Mouse (Mus musculus) midbrain, embryonic 11.5 days (tissue): ENCODE measurements around the gene Nfkb1. TPM values are rescaled to one million over a fixed set of nuclear protein-coding genes. Genes with fewer than 3 reads are reported as not detected.

ENCODE experiments used
- ATAC-seq: fragments of 200-750 bp; cut with Nextera tagmentation; 2 replicates; pipeline ENCODE4 v1.8.0; 2017; ENCODE audit warnings: moderate TSS enrichment, moderate library complexity; ENCODE audit not compliant: low FRiP score
- DNase-seq: peaks from one replicate; pipeline ENCODE4 v3.0.0; 2015; ENCODE audit warnings: low spot score; ENCODE audit errors: missing footprints
- H3K27ac ChIP-seq: fragments of 300-500 bp; sonication (generic); 2 replicates; pipeline ENCODE4 v1.5.1; 2014; ENCODE audit warnings: low read depth, low read length
- H3K27me3 ChIP-seq: fragments of 300-500 bp; sonication (generic); 2 replicates; pipeline ENCODE4 v1.6.1; 2014; ENCODE audit warnings: mild to moderate bottlenecking, low read length, moderate library complexity, mixed read lengths; ENCODE audit not compliant: control insufficient read depth, insufficient read depth
- H3K36me3 ChIP-seq: fragments of 300-500 bp; sonication (generic); 2 replicates; pipeline ENCODE4 v1.6.1; 2014; ENCODE audit warnings: mild to moderate bottlenecking, low read length, moderate library complexity, mixed read lengths; ENCODE audit not compliant: control insufficient read depth, insufficient read depth
- H3K4me1 ChIP-seq: fragments of 300-500 bp; sonication (generic); 2 replicates; pipeline ENCODE4 v1.6.1; 2014; ENCODE audit warnings: low read length; ENCODE audit not compliant: control insufficient read depth, insufficient read depth
- H3K4me2 ChIP-seq: fragments of 300-500 bp; sonication (generic); 2 replicates; pipeline ENCODE4 v1.6.1; 2014; ENCODE audit warnings: mild to moderate bottlenecking, moderate library complexity
- H3K4me3 ChIP-seq: fragments of 300-500 bp; sonication (generic); 2 replicates; pipeline ENCODE4 v1.5.1; 2014; ENCODE audit warnings: low read depth, low read length
- H3K9ac ChIP-seq: fragments of 300-500 bp; sonication (generic); 2 replicates; pipeline ENCODE4 v1.6.1; 2014; ENCODE audit warnings: low read length
- H3K9me3 ChIP-seq: fragments of 300-500 bp; sonication (generic); 2 replicates; pipeline ENCODE4 v1.6.1; 2016; ENCODE audit warnings: low read length; ENCODE audit not compliant: control insufficient read depth
- WGBS: fragments of 180-500 bp; shearing (Covaris S2); extraction: QIAGEN DNeasy Blood & Tissue Kit; methylation state at CpG from one replicate; pipeline ENCODE4 v1.1.7; 2014; 5-methylcytosine and 5-hydroxymethylcytosine counted together
- polyA plus RNA-seq: library from polyadenylated mRNA; unstranded; fragments of >200 nt; fragmentation: Nextera tagmentation; extraction: Ambion mirVana; gene quantifications from 2 replicates; pipeline ENCODE4 v1.2.1, GENCODE M21; 2014

Gene Nfkb1
- polyA plus RNA-seq, 1 experiment from 2014 or later, result 10.8 TPM

DNA sequence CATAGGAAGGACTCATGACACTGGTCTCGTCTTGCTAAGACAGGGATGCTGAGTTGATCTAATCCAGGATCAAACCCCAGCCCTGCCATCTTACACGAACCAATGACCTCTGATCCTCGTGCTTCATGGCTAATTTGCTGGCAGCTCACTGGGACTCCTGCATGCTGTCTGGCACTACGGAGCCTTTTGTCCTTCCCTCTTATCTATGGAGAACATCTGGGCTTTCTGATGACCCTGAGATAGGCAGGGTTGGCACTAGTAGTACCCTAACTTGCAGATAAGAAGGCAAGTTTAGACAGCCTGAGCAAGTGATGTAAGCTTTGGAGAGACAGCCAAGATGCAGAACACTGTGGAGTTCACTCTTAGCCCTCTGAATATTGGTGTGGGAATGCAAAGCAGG is 59.5 kb downstream of the Nfkb1 start:
- Histone ChIP-seq H3K9ac (no peak overlapping the region), H3K27me3 (no peaks in the 10 kb centered on the region), H3K36me3 (no peaks in the 10 kb centered on the region), H3K27ac (no peak overlapping the region), H3K9me3 (no peaks in the 10 kb centered on the region), H3K4me3 (no peak overlapping the region), H3K4me1 (peaks cover 7% of the 10 kb centered on the region), H3K4me2 (no peak overlapping the region)
- 34% methylated on average over 4 of the region's 4 CpGs for WGBS
- no peak for ATAC-seq
- no peak for DNase-seq

DNA sequence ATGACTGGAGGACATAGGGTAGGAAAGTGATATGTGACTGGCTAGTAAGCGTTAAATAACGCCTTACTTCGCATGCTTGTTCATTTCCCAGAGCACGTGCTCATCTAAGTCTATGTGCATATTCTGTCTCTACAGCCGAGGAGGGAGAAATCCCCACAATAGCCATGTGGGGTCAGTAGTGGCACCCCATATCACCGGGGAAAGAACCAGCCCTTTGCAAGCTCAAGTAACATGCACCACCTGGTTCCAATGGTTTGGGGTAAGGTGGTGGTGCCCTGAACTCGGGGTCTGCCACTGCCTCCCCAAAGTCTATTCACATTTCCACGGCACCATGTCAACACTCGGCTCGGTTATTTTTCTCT is 60.3 kb downstream of the Nfkb1 start:
- Histone ChIP-seq H3K4me3 (no peak overlapping the region), H3K9ac (no peak overlapping the region), H3K36me3 (no peaks in the 10 kb centered on the region), H3K27me3 (no peaks in the 10 kb centered on the region), H3K27ac (no peak overlapping the region), H3K4me1 (peaks cover 4% of the 10 kb centered on the region; the same call in 1 of the 2 replicates), H3K4me2 (no peak overlapping the region), H3K9me3 (no peaks in the 10 kb centered on the region)
- DNase-seq (no peak), ATAC-seq (no peak)
- 66% methylated on average over 10 of the region's 10 CpGs for WGBS

DNA sequence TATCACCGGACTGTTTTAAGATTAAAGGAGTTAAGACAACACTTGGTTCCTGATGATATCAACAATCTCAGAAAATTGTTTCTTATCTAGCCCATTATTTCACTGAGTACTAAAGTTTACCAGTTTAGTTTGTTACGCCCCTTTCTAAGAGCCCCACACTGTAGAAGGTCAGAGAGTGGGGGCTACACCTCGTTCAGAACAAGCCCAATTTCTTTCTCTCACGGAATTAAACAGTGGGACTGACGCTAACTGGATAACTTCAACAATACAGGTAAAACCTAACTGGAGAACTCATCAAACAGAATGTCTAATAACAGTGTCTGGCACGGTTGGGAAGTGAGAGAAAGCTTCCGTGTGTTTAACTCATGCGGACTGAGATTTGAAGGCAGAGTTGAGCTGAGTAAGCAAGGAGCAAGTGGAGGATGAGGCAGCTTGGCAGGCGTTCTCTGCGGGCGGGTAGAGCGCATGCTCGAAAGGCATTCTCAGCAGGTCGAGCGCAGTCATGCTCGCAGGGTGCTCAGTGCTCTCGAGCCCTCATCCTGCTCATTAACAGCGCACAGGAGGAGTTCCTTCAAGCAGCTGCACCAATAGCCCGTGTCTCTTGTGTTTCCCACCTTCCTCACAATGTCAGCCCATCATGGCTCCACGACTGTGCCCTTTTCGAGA is 60.8 kb downstream of the Nfkb1 start:
- DNase-seq (no peak), ATAC-seq (no peak)
- Histone ChIP-seq H3K9me3 (no peaks in the 10 kb centered on the region), H3K4me2 (no peak overlapping the region), H3K36me3 (no peaks in the 10 kb centered on the region), H3K4me3 (no peak overlapping the region), H3K27ac (no peak overlapping the region), H3K4me1 (no peaks in the 10 kb centered on the region), H3K9ac (no peak overlapping the region), H3K27me3 (no peaks in the 10 kb centered on the region)
- WGBS, result 79% methylated on average over 21 of the region's 21 CpGs

DNA sequence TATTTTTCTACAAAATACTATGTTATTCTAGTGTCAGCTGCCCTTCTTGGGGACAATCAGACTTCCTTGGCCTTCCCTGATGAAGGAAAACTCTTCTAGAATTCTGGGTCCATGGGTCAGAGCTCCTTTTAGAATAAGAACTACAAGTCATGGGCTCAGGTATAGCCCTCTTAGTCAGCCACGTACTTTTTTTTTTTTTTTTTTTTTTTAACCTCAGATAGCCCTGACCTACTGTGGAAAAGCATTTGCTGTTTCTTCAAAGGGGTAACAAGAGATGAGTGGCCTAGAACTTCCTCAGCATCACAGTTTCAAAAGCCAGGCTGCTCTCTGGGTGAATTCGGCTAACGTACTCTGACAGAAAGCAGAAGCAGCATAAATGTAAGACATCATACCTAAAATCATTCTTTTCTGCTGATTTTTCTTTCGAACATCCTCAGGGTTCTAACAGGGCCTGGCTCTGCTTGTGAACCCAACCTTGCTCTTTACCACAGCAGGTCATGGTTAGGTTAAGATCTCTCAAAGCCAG is 61.5 kb downstream of the Nfkb1 start:
- H3K4me1 ChIP-seq, result no peaks in the 10 kb centered on the region
- no peak overlapping the region for H3K27ac ChIP-seq
- H3K4me3 ChIP-seq, result no peak overlapping the region
- H3K9ac ChIP-seq, result no peak overlapping the region
- DNase-seq (no peak), ATAC-seq (no peak)
- H3K9me3 ChIP-seq, result no peaks in the 10 kb centered on the region
- H3K4me2 ChIP-seq, result no peak overlapping the region
- WGBS, result 91% methylated on average over 4 of the region's 4 CpGs
- H3K36me3 ChIP-seq, result no peaks in the 10 kb centered on the region
- no peaks in the 10 kb centered on the region for H3K27me3 ChIP-seq

DNA sequence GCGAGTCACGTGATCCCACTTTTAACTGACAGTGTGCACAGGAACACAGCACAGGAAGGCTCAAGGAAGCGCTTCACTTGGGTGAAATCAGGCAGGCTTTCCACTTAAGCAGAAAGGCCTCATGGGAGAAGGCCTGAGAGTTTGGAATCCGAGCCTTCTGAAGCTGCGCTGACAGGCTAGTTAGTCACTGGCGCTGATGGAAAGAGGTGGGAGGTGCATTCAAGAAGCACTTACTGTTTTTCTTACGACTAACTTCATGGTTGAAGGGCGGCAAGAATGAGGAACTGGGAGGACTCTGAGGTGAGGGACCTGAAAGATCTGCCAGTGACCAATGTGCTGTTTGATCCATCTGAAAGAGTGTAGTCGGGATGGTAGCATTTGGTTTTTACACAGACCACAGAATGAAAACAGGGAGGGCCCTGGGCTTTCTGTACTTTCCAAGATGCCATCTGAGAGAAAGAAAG is 62.6 kb downstream of the Nfkb1 start:
- Histone ChIP-seq H3K27ac (no peak overlapping the region), H3K9me3 (no peaks in the 10 kb centered on the region), H3K9ac (no peak overlapping the region), H3K36me3 (no peaks in the 10 kb centered on the region), H3K4me2 (no peak overlapping the region), H3K27me3 (no peaks in the 10 kb centered on the region), H3K4me3 (no peak overlapping the region), H3K4me1 (no peaks in the 10 kb centered on the region)
- 89% methylated on average over 9 of the region's 9 CpGs for WGBS
- DNase-seq, result no peak
- no peak for ATAC-seq

DNA sequence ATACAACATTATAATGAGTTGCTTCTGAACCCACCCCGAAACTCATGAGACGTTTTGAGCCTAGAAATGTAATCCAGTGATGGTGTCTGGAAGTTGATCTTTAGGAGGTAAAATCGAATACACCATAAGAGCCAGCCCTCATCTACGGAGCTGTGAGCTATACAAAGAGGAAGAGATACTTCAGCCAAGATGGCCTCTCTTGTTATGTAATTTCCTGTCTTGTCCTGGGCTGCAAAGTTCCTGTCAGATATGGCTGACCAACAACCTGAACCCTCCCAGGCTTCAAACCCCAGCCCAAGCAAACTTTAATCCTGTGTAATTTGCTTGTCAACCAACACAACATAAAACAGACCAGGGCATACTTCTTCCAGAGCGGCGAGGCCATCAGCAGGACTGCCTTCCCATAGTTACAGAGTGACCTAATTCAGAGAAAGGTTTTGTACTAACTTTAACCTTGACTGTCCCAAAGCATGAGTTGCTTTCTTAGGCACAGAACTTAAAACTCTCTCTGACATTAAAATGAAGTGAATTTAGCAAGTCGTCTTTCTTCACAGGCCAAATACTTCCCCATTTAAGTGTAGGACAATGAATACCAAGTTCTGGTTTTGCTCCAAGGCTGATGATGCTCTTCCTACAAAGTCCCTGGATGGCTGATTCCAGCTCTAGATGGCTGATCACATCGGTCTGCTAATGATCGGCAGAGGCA is 63.2 kb downstream of the Nfkb1 start:
- H3K27me3 ChIP-seq, result no peaks in the 10 kb centered on the region
- WGBS, result 91% methylated on average over 9 of the region's 9 CpGs
- H3K4me2 ChIP-seq, result no peak overlapping the region
- H3K4me1 ChIP-seq, result no peaks in the 10 kb centered on the region
- no peak overlapping the region for H3K9ac ChIP-seq
- no peak overlapping the region for H3K4me3 ChIP-seq
- no peak for ATAC-seq
- H3K9me3 ChIP-seq, result no peaks in the 10 kb centered on the region
- DNase-seq, result no peak
- H3K27ac ChIP-seq, result no peak overlapping the region
- H3K36me3 ChIP-seq, result no peaks in the 10 kb centered on the region

DNA sequence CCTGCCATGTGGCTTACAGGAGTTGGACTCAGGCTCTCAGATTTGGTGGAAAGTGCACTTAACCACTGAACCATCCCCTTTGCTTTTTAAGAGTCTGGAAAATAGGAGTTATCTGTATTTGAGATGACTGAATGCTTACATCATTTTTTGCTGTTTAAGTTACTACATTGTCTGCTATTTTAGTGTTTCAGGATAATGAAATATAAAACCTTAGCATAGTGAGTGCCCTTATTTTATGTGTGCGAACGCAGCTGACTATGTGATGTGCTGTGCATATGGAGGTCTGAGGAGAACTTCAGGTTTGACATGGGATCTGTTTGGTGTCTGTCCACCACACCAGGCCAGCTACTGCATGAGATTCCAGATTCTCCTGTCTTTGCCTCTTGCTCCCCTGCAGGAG is 66.1 kb downstream of the Nfkb1 start:
- DNase-seq (no peak), ATAC-seq (no peak)
- 94% methylated on average over 2 of the region's 2 CpGs for WGBS
- H3K4me3 ChIP-seq, result no peak overlapping the region
- H3K36me3 ChIP-seq, result no peaks in the 10 kb centered on the region
- H3K27me3 ChIP-seq, result no peaks in the 10 kb centered on the region
- no peaks in the 10 kb centered on the region for H3K9me3 ChIP-seq
- no peak overlapping the region for H3K4me2 ChIP-seq
- H3K9ac ChIP-seq, result no peak overlapping the region
- H3K27ac ChIP-seq, result no peak overlapping the region
- H3K4me1 ChIP-seq, result no peaks in the 10 kb centered on the region

DNA sequence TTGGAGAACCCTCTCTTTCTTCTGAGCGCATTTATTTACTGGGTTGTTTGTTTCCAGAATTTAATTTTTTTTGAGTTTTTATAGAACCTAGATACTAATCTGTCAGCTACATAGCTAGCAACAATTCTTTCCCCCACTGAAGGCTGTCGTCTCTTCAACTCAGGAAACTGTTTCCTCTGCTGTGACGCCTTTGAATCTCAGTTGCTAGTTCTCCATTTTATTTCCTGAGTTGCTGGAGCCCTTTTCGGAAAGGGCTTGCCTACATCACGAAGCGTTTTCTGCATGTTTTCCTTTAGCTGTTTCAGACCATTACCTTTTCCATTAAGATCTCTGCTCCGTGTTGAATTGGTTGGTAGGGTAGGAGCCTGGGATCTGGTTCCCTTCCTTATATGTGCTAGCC is 74.6 kb downstream of the Nfkb1 start:
- ATAC-seq (no peak), DNase-seq (no peak)
- Histone ChIP-seq H3K27me3 (no peaks in the 10 kb centered on the region), H3K9me3 (no peaks in the 10 kb centered on the region), H3K27ac (no peak overlapping the region), H3K4me2 (no peak overlapping the region), H3K36me3 (0 out of 2 replicates have a peak, but pooled peaks cover 2% of the 10 kb centered on the region), H3K4me3 (no peak overlapping the region), H3K4me1 (no peaks in the 10 kb centered on the region), H3K9ac (no peak overlapping the region)
- 94% methylated on average over 7 of the region's 7 CpGs for WGBS

DNA sequence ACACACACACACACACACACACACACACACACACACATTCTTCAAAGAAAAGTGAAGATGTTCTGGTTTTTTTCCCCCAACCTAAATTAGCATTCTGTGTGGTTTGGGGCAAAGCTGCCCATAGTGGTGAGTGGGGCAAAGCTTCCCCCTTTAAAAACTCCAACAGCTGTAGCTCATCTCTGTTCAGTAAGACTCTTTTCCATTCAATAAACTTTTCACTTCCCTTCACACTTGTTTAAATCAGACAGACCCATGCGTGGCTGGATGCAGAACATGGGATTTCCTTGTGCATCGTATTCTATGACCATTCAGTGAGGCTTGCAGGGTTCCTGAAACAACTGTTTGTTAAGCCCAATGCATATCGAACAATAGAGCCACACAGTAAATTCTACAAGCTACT is 77.0 kb downstream of the Nfkb1 start:
- H3K27me3 ChIP-seq, result no peaks in the 10 kb centered on the region
- H3K27ac ChIP-seq, result no peak overlapping the region
- H3K9ac ChIP-seq, result no peak overlapping the region
- ATAC-seq (no peak), DNase-seq (no peak)
- 87% methylated on average over 3 of the region's 3 CpGs for WGBS
- H3K4me1 ChIP-seq, result no peaks in the 10 kb centered on the region
- H3K4me3 ChIP-seq, result no peak overlapping the region
- H3K36me3 ChIP-seq, result 0 out of 2 replicates have a peak, but pooled peaks cover 2% of the 10 kb centered on the region
- no peak overlapping the region for H3K4me2 ChIP-seq
- no peaks in the 10 kb centered on the region for H3K9me3 ChIP-seq
